Mouse (Mus musculus): ENCODE measurements around the gene Klhl5. TPM values are rescaled to one million over a fixed set of nuclear protein-coding genes. Genes with fewer than 3 reads are reported as not detected.

Gene Klhl5
- polyA plus RNA-seq, 1 experiment from 2014 or later, result 27.5 TPM

GRCm38 (mm10) chr5:65069872-65070271, 37.5 kb upstream of the Klhl5 start:
- H3K27ac ChIP-seq, result no peak overlapping the region
- ATAC-seq (replicated peaks; ENCODE audit: low FRiP score, low read depth), result no peak
- no peak for DNase-seq (ENCODE audit: low spot score)
- no peak overlapping the region for H3K9ac ChIP-seq (ENCODE audit: low read depth, low read length)
- no peaks in the 10 kb centered on the region for H3K36me3 ChIP-seq (ENCODE audit: insufficient read depth, low read length)
- no peak overlapping the region for H3K4me3 ChIP-seq (replicated peaks; ENCODE audit: low read depth, low read length)
- no peaks in the 10 kb centered on the region for H3K27me3 ChIP-seq (ENCODE audit: insufficient read depth, low read length)
- no peaks in the 10 kb centered on the region for H3K4me1 ChIP-seq (replicated peaks; ENCODE audit: insufficient read depth, low read length)
- no peaks in the 10 kb centered on the region for H3K9me3 ChIP-seq (replicated peaks; ENCODE audit: low read length)
- WGBS, result 62% methylated on average over 11 of the region's 11 CpGs
- TF ChIP-seq CTCF (IDR thresholded peaks at IDR 0.05; ENCODE audit: low read depth), result no peak
- H3K4me2 ChIP-seq (ENCODE audit: low read length), result no peak overlapping the region

- Histone ChIP-seq H3K4me2 (ENCODE audit: low read length) (no peak overlapping the region), H3K27me3 (ENCODE audit: insufficient read depth, low read length) (no peaks in the 10 kb centered on the region), H3K9me3 (replicated peaks; ENCODE audit: low read length) (no peaks in the 10 kb centered on the region), H3K9ac (ENCODE audit: low read depth, low read length) (no peak overlapping the region), H3K4me3 (replicated peaks; ENCODE audit: low read depth, low read length) (no peak overlapping the region), H3K4me1 (replicated peaks; ENCODE audit: insufficient read depth, low read length) (no peaks in the 10 kb centered on the region), H3K36me3 (ENCODE audit: insufficient read depth, low read length) (no peaks in the 10 kb centered on the region), H3K27ac (no peak overlapping the region)
- ATAC-seq (replicated peaks; ENCODE audit: low FRiP score, low read depth) (no peak), DNase-seq (ENCODE audit: low spot score) (no peak)
- no peak for TF ChIP-seq CTCF (IDR thresholded peaks at IDR 0.05; ENCODE audit: low read depth)
- WGBS, result 47% methylated on average over 6 of the region's 6 CpGs
These were observed 35.6 kb upstream of the Klhl5 start for GRCm38 (mm10) chr5:65071689-65072118.

- Histone ChIP-seq H3K27me3 (ENCODE audit: insufficient read depth, low read length) (no peaks in the 10 kb centered on the region), H3K36me3 (ENCODE audit: insufficient read depth, low read length) (no peaks in the 10 kb centered on the region), H3K9me3 (replicated peaks; ENCODE audit: low read length) (no peaks in the 10 kb centered on the region), H3K4me3 (replicated peaks; ENCODE audit: low read depth, low read length) (no peak overlapping the region), H3K9ac (ENCODE audit: low read depth, low read length) (no peak overlapping the region), H3K4me2 (ENCODE audit: low read length) (no peak overlapping the region), H3K4me1 (replicated peaks; ENCODE audit: insufficient read depth, low read length) (no peaks in the 10 kb centered on the region), H3K27ac (no peak overlapping the region)
- 72% methylated on average over 4 of the region's 4 CpGs for WGBS
- DNase-seq (ENCODE audit: low spot score) (no peak), ATAC-seq (replicated peaks; ENCODE audit: low FRiP score, low read depth) (no peak)
- TF ChIP-seq CTCF (IDR thresholded peaks at IDR 0.05; ENCODE audit: low read depth), result no peak
These were observed 34.1 kb upstream of the Klhl5 start for GRCm38 (mm10) chr5:65073247-65073646.

GRCm38 (mm10) chr5:65074693-65075092, 32.6 kb upstream of the Klhl5 start:
- ATAC-seq (replicated peaks; ENCODE audit: low FRiP score, low read depth) (no peak), DNase-seq (ENCODE audit: low spot score) (no peak)
- Histone ChIP-seq H3K4me1 (replicated peaks; ENCODE audit: insufficient read depth, low read length) (no peaks in the 10 kb centered on the region), H3K36me3 (ENCODE audit: insufficient read depth, low read length) (no peaks in the 10 kb centered on the region), H3K27ac (no peak overlapping the region), H3K27me3 (ENCODE audit: insufficient read depth, low read length) (no peaks in the 10 kb centered on the region), H3K9ac (ENCODE audit: low read depth, low read length) (no peak overlapping the region), H3K4me2 (ENCODE audit: low read length) (no peak overlapping the region), H3K4me3 (replicated peaks; ENCODE audit: low read depth, low read length) (no peak overlapping the region), H3K9me3 (replicated peaks; ENCODE audit: low read length) (no peaks in the 10 kb centered on the region)
- peak; percentile 42; the same call in 1 of the 2 replicates for TF ChIP-seq CTCF (IDR thresholded peaks at IDR 0.05; ENCODE audit: low read depth)
- 64% methylated on average over 7 of the region's 7 CpGs for WGBS

- Histone ChIP-seq H3K27ac (no peak overlapping the region), H3K36me3 (ENCODE audit: insufficient read depth, low read length) (no peaks in the 10 kb centered on the region), H3K9ac (ENCODE audit: low read depth, low read length) (no peak overlapping the region), H3K4me1 (replicated peaks; ENCODE audit: insufficient read depth, low read length) (no peaks in the 10 kb centered on the region), H3K9me3 (replicated peaks; ENCODE audit: low read length) (no peaks in the 10 kb centered on the region), H3K27me3 (ENCODE audit: insufficient read depth, low read length) (no peaks in the 10 kb centered on the region), H3K4me3 (replicated peaks; ENCODE audit: low read depth, low read length) (no peak overlapping the region), H3K4me2 (ENCODE audit: low read length) (no peak overlapping the region)
- ATAC-seq (replicated peaks; ENCODE audit: low FRiP score, low read depth), result no peak
- DNase-seq (ENCODE audit: low spot score), result no peak
- peak; percentile 41; the same call in 1 of the 2 replicates for TF ChIP-seq CTCF (IDR thresholded peaks at IDR 0.05; ENCODE audit: low read depth)
- WGBS, result 77% methylated on average over 2 of the region's 2 CpGs
These were observed 31.3 kb upstream of the Klhl5 start for GRCm38 (mm10) chr5:65076087-65076486.

- Histone ChIP-seq H3K4me1 (replicated peaks; ENCODE audit: insufficient read depth, low read length) (no peaks in the 10 kb centered on the region), H3K9me3 (replicated peaks; ENCODE audit: low read length) (no peaks in the 10 kb centered on the region), H3K27ac (no peak overlapping the region), H3K36me3 (ENCODE audit: insufficient read depth, low read length) (no peaks in the 10 kb centered on the region), H3K9ac (ENCODE audit: low read depth, low read length) (no peak overlapping the region), H3K27me3 (ENCODE audit: insufficient read depth, low read length) (no peaks in the 10 kb centered on the region), H3K4me3 (replicated peaks; ENCODE audit: low read depth, low read length) (no peak overlapping the region), H3K4me2 (ENCODE audit: low read length) (no peak overlapping the region)
- TF ChIP-seq CTCF (IDR thresholded peaks at IDR 0.05; ENCODE audit: low read depth), result no peak
- DNase-seq (ENCODE audit: low spot score) (no peak), ATAC-seq (replicated peaks; ENCODE audit: low FRiP score, low read depth) (no peak)
- 17% methylated on average over 3 of the region's 3 CpGs for WGBS
These were observed 30.6 kb upstream of the Klhl5 start for GRCm38 (mm10) chr5:65076748-65077147.

GRCm38 (mm10) chr5:65078081-65078480, 29.3 kb upstream of the Klhl5 start:
- Histone ChIP-seq H3K4me1 (replicated peaks; ENCODE audit: insufficient read depth, low read length) (no peaks in the 10 kb centered on the region), H3K4me2 (ENCODE audit: low read length) (no peak overlapping the region), H3K9me3 (replicated peaks; ENCODE audit: low read length) (no peaks in the 10 kb centered on the region), H3K27ac (no peak overlapping the region), H3K4me3 (replicated peaks; ENCODE audit: low read depth, low read length) (no peak overlapping the region), H3K27me3 (ENCODE audit: insufficient read depth, low read length) (no peaks in the 10 kb centered on the region), H3K36me3 (ENCODE audit: insufficient read depth, low read length) (no peaks in the 10 kb centered on the region), H3K9ac (ENCODE audit: low read depth, low read length) (no peak overlapping the region)
- WGBS, result 93% methylated on average over 4 of the region's 4 CpGs
- DNase-seq (ENCODE audit: low spot score), result no peak
- no peak for ATAC-seq (replicated peaks; ENCODE audit: low FRiP score, low read depth)
- no peak for TF ChIP-seq CTCF (IDR thresholded peaks at IDR 0.05; ENCODE audit: low read depth)
